Mouse (Mus musculus) thymus, postnatal 36 days (tissue): ENCODE measurements at regions not wholly inside any gene's neighbourhood (a gene's known extent, or its start where the extent isn't known, plus 50 kb on each side); places are given as distances from the start of the nearest gene placed in this dataset.

Experiments used
- DNase-seq, 2 experiments: peaks; one replicate each; pipeline ENCODE4 v3.0.0; 2022; ENCODE audit warnings: mixed read lengths in 2 of 2

DNA sequence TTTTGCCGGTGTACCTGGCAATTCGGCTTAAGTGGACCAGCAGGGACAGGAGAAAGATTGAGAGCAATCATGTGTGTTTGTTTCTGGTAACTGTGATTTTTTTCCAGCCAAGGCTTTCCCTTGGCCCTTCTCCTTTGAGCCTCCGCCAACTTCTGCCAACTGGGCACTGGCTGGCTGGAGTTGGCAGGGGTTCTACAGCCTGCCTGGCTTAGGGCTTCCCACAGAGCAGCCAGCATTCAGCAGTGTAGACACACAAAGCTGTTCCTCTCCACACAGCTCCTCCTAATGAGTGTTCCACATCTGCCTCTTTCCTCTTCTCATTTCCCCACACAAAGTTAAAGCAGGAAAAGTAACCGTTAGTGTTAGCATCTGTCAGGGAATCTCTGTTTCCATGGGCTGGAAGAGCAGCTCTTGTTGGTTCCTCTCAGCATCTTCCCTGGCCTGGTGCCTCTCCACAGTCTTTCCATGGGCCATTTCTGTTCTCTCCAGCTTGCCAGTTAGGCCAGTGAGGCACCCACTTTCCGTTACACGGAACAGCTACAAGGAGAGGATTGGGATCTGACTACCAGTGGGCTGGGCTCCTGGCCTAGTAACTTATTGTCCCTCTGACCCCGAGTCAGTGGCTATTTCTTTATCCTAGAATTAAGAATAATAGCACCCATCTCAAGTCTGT lies 68.0 kb upstream of the Rbm24 start:
- no peak for DNase-seq

DNA sequence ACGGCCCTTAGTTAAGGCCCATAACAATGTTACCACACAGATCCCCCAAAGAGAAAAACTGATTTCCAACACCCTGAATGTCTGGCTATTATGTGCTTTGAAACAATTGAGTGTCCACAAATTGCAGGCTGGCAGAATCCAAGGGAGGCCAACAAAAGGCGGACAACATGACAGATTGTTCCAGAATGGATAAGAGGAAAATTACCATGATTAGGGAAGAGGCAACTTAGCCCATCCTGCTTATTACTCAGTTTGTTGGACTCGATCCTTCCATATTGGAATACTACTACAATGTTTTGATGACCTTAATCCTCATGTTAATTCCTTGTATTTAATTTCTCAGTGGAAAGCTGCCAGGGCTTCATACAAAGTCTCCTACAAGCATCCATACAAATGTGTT lies 62.9 kb upstream of the Rbm24 start:
- DNase-seq = no peak

DNA sequence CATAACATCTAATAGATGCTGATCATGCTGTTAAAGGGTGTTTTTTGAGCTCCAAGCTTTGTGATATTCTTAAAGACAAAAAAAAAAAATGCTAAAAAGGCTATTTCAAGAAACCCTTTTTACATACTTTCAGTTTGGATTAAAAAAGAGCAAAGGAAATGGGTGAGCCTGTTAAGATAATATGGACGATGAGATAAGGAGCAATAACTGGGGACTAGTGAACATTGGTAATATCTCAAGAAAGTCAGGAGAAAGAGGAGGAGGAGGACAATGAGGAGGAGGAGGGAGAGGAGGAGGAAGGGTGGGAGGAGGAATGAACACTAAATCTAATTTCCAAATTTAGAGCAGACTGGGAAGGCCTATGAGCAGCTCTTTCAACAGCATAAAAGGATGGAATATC lies 62.3 kb upstream of the Rbm24 start:
- DNase-seq = no peak

DNA sequence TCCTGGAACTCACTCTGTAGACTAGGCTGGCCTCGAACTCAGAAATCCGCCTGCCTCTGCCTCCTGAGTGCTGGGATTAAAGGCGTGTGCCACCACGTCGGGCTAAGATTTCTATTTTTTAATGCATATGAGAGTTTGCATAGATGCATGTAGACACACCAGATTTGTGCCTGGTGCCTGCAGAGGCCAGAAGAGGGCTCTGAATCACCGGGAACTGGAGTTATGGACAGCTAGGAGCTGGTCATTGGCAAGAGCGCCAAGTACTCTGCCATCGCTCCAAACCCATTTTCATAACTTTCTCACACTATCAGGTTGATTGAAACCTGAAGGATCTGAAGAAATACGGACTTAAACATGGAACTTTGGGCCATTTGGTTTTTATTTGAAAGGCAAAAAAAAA lies 61.2 kb upstream of the Rbm24 start:
- no peak for DNase-seq

DNA sequence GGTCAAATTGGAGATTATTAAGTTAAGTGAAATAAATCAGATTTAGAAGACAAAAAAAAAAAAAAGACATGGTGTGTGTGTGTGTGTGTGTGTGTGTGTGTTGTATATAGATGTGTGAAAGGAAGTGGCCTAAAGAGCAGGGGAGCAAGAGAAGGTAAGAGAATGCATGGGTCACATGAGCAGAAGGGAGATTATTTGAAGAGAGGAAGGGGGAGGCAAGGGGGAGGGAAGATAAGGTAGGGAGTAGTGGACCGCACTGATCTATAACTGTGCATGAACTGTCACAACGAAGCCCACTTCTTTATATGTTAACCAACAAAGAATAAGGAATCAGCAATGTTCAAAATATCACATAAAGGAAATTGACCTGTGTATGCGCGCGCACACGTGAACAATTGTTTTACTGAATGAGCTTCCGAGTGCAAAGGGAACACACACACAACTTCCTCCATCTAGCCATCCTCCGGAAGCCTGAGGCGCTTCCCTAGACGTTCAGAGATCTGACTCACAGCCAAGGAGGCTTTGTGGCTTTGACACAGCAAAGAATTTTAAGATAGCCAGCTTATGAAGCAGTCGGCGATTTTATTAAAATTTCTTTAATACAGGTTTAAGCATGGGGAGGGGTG lies 57.6 kb upstream of the Rbm24 start:
- DNase-seq = peak in 1 of 2 experiments; percentile 48

DNA sequence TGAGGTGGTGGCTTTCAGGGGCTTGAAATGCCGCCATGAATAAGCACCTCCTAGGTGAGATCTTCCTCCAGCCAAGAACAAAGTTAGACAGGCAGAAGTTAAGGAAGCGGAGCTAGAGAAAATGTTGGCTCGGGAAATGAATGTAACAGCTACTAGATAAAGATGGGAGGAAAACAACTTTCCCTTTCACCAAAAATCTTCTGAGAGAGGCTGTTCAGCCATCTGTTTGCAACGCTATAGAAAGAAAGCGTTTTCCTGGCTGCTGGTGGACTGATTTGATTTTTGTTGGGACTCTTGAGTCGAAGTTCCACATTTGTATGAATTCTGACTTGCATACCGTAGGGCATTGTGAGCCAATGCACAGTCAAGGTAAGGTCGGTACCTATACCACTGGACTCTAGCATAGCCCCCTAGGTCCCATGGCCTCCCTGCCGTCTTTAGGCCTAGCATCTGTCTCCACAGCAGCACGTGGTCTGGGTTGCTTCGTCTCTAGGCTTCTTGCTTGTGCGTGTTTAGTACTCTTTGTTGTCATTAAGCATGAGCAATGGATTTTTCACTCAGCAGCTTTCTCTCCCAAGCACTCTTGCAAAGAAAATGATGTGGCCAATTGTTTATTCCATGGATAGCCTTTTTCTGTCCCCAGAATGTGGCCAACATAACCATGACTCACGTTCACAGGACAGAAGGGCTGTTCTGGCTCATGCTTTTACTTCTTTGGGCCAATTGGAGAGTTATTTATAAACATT lies 54.6 kb upstream of the Rbm24 start:
- DNase-seq = no peak

DNA sequence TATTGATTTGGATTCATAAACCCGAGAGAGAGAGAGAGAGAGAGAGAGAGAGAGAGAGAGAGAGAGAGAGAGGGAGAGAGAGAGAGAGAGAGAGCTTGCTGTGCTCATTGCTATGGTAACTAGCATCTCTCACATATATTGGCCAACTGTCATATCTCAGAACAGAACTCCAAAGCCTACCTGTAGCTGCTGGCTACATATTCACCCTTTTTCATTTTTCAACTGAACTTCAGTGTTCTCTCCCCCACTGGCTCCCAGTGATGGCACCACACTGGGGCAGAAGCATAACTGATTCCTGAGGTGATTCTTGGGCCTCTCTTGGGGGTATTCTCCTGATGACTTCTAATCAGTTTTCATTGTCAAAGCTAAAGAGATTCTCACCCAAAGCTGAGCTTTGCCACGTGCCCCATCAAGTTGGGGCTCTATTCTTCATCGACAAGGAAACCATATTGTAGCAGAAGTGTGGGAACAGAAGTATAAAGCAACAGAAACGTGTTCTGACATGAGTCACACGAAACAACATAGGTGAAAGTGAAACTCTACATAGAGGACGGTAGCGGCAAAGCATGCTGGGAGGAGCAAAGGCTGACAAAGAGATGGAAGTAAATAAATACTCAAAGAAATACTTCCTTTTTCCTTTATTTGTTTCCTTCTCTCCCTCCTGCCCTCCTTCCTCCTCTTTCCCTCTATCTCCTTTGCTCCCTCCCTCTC lies 53.9 kb upstream of the Rbm24 start:
- no peak for DNase-seq

DNA sequence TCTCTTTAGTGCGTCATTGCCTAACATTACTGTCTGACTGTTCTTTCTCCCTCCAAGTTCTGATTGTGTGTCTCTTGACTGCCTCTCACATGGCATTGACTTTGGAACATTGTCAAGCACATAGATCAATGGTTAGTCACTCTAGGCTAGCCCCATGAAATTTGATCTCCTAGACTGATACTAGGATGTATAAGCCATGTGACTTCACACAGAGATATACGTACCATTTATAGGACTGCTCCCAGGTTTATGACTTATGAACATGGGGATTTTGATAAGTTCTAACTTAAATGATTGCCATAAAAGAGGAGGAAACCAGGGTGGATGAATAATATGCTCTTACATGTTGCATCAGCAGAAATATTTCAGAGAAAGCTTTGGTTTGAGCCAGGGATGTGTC lies 52.9 kb upstream of the Rbm24 start:
- no peak for DNase-seq
